In genomic region chr14:73289915-73290314, GRCm38 (mm10) we compare ENCODE assay signal across 22 mouse cellular contexts. TPM values are rescaled to one million over a fixed set of nuclear protein-coding genes. Genes with fewer than 3 reads are reported as not detected.
DNase-seq lines count a peak whose midpoint lies in the region; ATAC-seq and TF ChIP-seq lines count a peak whose summit lies in the region.
"Had no signal": no experiment of that assay in that cellular context is flagged by ENCODE, and none has a peak within 500 bp of the region (broad histone marks: within the 10 kb centered on the region; RNA-seq: fewer than 3 reads in every experiment).

No protein-coding gene starts in this region.

- no peak overlapping the region for H3K4me3 ChIP-seq in thymus, adult 2 months (ENCODE audit: control insufficient read depth, insufficient read depth, low read length)
- H3K4me3 ChIP-seq: embryonic facial prominence, embryonic 10.5 days; forebrain, embryonic 10.5 days; forebrain, embryonic 15.5 days; heart, embryonic 13.5 days; hindbrain, embryonic 12.5 days; intestine, embryonic 15.5 days had no signal

- no peak for TF ChIP-seq CTCF in thymus, adult 2 months (IDR thresholded peaks at IDR 0.05; ENCODE audit: borderline replicate concordance, control insufficient read depth, extremely low read depth, insufficient read depth, low read length, poor library complexity)

- DNase-seq in thymus, postnatal 0 days (ENCODE audit: low spot score) = peak; percentile 21
- DNase-seq in thymus, adult 2 months = no peak
- no peak for DNase-seq in spleen, postnatal 4 days (ENCODE audit: low spot score in 2 of 2)
- DNase-seq in right cerebral cortex, postnatal 36 days (ENCODE audit: low spot score in 2 of 2) = no peak
- DNase-seq in kidney, adult 11 months = no peak
- DNase-seq in frontal cortex, postnatal 36 days (ENCODE audit: low spot score in 2 of 2) = no peak
- DNase-seq: adrenal gland, adult 2 months; adrenal gland, postnatal 25 days; cerebellum, adult 18-20 months; cerebellum, adult 9-11 months; cerebellum, postnatal 36 days; gastrocnemius, postnatal 14 days; heart, postnatal 36 days had no signal

- peaks cover 20% of the 10 kb centered on the region for H3K36me3 ChIP-seq in thymus, adult 2 months (ENCODE audit: control insufficient read depth, insufficient read depth, low read length)
- H3K36me3 ChIP-seq: heart, embryonic 13.5 days; intestine, embryonic 15.5 days had no signal

- 12% methylated on average over 2 of the region's 2 CpGs for WGBS in thymus, adult 2 months

- H3K27me3 ChIP-seq in thymus, adult 2 months (ENCODE audit: control insufficient read depth, insufficient read depth, low read length) = no peaks in the 10 kb centered on the region
- H3K27me3 ChIP-seq: forebrain, embryonic 15.5 days; heart, embryonic 13.5 days; hindbrain, embryonic 12.5 days; intestine, embryonic 15.5 days had no signal

- peaks cover 2% of the 10 kb centered on the region; the same call in 1 of the 2 replicates for H3K4me1 ChIP-seq in thymus, adult 2 months (replicated peaks; ENCODE audit: control insufficient read depth, insufficient read depth, low read length)
- H3K4me1 ChIP-seq: embryonic facial prominence, embryonic 10.5 days; forebrain, embryonic 10.5 days; forebrain, embryonic 15.5 days; hindbrain, embryonic 12.5 days; intestine, embryonic 15.5 days had no signal

- no peak overlapping the region for H3K27ac ChIP-seq in thymus, adult 2 months (ENCODE audit: control insufficient read depth, insufficient read depth, low read length)
- H3K27ac ChIP-seq: embryonic facial prominence, embryonic 10.5 days; forebrain, embryonic 10.5 days; forebrain, embryonic 15.5 days; heart, embryonic 13.5 days; hindbrain, embryonic 12.5 days; intestine, embryonic 15.5 days had no signal

- ATAC-seq in common myeloid progenitor, adult 5-6 weeks (replicated peaks; ENCODE audit: low read depth, poor library complexity, severe bottlenecking) = peak; percentile 90
- ATAC-seq in inflammation-experienced regulatory T-cells, adult 6 months = peak; percentile 90
- ATAC-seq: forebrain, embryonic 15.5 days; hindbrain, embryonic 16.5 days; intestine, embryonic 15.5 days had no signal

- no peak for TF ChIP-seq POLR2A in thymus, adult 2 months (IDR thresholded peaks at IDR 0.05; ENCODE audit: control insufficient read depth, extremely low read depth, insufficient read depth, low read length, poor library complexity)

RNA-seq across cellular contexts. Expression of gene Rb1, which starts 35.7 kb away (rescaled TPM):
- 51.7 and 54.3 TPM in 2 replicates for polyA plus RNA-seq in thymus, postnatal 0 days (2015; fragmentation: Nextera tagmentation; extraction: Ambion mirVana)
- polyA plus RNA-seq in thymus, adult 2 months (2012; rRNA removed) = 16.2 and 17.1 TPM in 2 replicates
- 23.5 and 31.6 TPM in 2 replicates for total RNA-seq in common myeloid progenitor, adult 5-6 weeks (2017)
- 100 to 1,000 TPM in 1 of 3 experiments, 10 to 100 TPM in 2; 21.9 to 113 (median 85.4) TPM for polyA plus RNA-seq in inflammation-experienced regulatory T-cells, adult 6 months (2017; shearing (Covaris generic))

RNA-seq across cellular contexts. Expression of gene Lpar6, which starts 52.2 kb away (rescaled TPM):
- polyA plus RNA-seq in thymus, postnatal 0 days (2015; fragmentation: Nextera tagmentation; extraction: Ambion mirVana) = 60.6 and 60.9 TPM in 2 replicates
- 18.4 and 22.3 TPM in 2 replicates for polyA plus RNA-seq in thymus, adult 2 months (2012; rRNA removed)
- total RNA-seq in common myeloid progenitor, adult 5-6 weeks (2017) = 10.1 and 12.2 TPM in 2 replicates
- 10 to 100 TPM; 49.4 to 59.4 (median 52.7) TPM for polyA plus RNA-seq in inflammation-experienced regulatory T-cells, adult 6 months (2017; shearing (Covaris generic))
